Mouse (Mus musculus): ENCODE data around the gene Gas7. TPM values are rescaled to one million over a fixed set of nuclear protein-coding genes. Genes with fewer than 3 reads are reported as not detected.

Gene Gas7
- polyA plus RNA-seq, 1 experiment = 2.1 TPM

DNA sequence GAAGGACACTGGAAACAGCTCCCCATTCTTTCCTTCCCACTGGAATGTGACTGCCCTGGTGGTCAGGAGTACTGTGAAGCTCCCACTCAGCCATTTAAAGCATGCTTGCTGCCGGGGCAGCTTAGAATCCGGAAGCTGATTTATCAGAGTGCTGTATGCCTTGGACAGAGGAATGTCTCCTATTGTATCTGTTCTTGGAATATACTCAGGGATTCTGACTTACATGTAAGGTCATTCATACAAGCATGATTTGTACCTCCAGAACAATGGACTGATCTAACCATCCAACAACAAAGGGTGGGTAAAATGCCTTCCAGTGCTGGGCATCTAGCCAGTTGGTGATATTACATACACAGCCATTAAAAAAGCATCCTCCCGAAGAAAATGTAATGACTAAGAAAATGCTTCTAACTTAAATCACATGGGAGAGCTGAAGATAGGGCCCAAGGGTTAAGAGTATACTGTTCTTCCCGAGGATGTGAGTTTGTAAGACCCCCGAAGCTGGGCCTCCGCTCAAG lies 189.5 kb downstream of the Gas7 start:
- Histone ChIP-seq H3K27ac (ENCODE audit: insufficient read depth, low read depth, low read length) (no peak overlapping the region), H3K4me1 (ENCODE audit: control insufficient read depth, insufficient read depth, insufficient read length, low read length) (no peaks in the 10 kb centered on the region), H3K27me3 (ENCODE audit: control insufficient read depth, insufficient read depth, low read length) (no peaks in the 10 kb centered on the region), H3K36me3 (ENCODE audit: control insufficient read depth, insufficient read depth, low read length) (no peaks in the 10 kb centered on the region), H3K4me3 (ENCODE audit: low read depth, low read length) (no peak overlapping the region)
- TF ChIP-seq CTCF (IDR thresholded peaks at IDR 0.05; ENCODE audit: extremely low read depth, insufficient read length, insufficient replicate concordance, low read depth, low read length) = no peak
- no peak for TF ChIP-seq POLR2A (IDR thresholded peaks at IDR 0.05; ENCODE audit: low read depth, low read length)
- 75% methylated on average over 6 of the region's 6 CpGs for WGBS

GRCm38 (mm10) chr11:67647745-67648144 lies 192.5 kb downstream of the Gas7 start:
- Histone ChIP-seq H3K4me1 (ENCODE audit: control insufficient read depth, insufficient read depth, insufficient read length, low read length) (no peaks in the 10 kb centered on the region), H3K4me3 (ENCODE audit: low read depth, low read length) (no peak overlapping the region), H3K27me3 (ENCODE audit: control insufficient read depth, insufficient read depth, low read length) (no peaks in the 10 kb centered on the region), H3K36me3 (ENCODE audit: control insufficient read depth, insufficient read depth, low read length) (no peaks in the 10 kb centered on the region), H3K27ac (ENCODE audit: insufficient read depth, low read depth, low read length) (no peak overlapping the region)
- 24% methylated on average over 5 of the region's 5 CpGs for WGBS
- TF ChIP-seq CTCF (IDR thresholded peaks at IDR 0.05; ENCODE audit: extremely low read depth, insufficient read length, insufficient replicate concordance, low read depth, low read length) = peak; percentile 71; the same call in 1 of the 2 replicates
- TF ChIP-seq POLR2A (IDR thresholded peaks at IDR 0.05; ENCODE audit: low read depth, low read length) = no peak

GRCm38 (mm10) chr11:67648651-67649407 lies 193.6 kb downstream of the Gas7 start:
- Histone ChIP-seq H3K4me1 (ENCODE audit: control insufficient read depth, insufficient read depth, insufficient read length, low read length) (no peaks in the 10 kb centered on the region), H3K4me3 (ENCODE audit: low read depth, low read length) (no peak overlapping the region), H3K27ac (ENCODE audit: insufficient read depth, low read depth, low read length) (no peak overlapping the region), H3K27me3 (ENCODE audit: control insufficient read depth, insufficient read depth, low read length) (no peaks in the 10 kb centered on the region), H3K36me3 (ENCODE audit: control insufficient read depth, insufficient read depth, low read length) (no peaks in the 10 kb centered on the region)
- TF ChIP-seq CTCF (IDR thresholded peaks at IDR 0.05; ENCODE audit: extremely low read depth, insufficient read length, insufficient replicate concordance, low read depth, low read length) (no peak), POLR2A (IDR thresholded peaks at IDR 0.05; ENCODE audit: low read depth, low read length) (no peak)
- WGBS = 72% methylated on average over 11 of the region's 11 CpGs

GRCm38 (mm10) chr11:67649971-67650707 lies 194.9 kb downstream of the Gas7 start:
- Histone ChIP-seq H3K4me3 (ENCODE audit: low read depth, low read length) (no peak overlapping the region), H3K4me1 (ENCODE audit: control insufficient read depth, insufficient read depth, insufficient read length, low read length) (no peaks in the 10 kb centered on the region), H3K36me3 (ENCODE audit: control insufficient read depth, insufficient read depth, low read length) (no peaks in the 10 kb centered on the region), H3K27ac (ENCODE audit: insufficient read depth, low read depth, low read length) (no peak overlapping the region), H3K27me3 (ENCODE audit: control insufficient read depth, insufficient read depth, low read length) (no peaks in the 10 kb centered on the region)
- TF ChIP-seq POLR2A (IDR thresholded peaks at IDR 0.05; ENCODE audit: low read depth, low read length) = no peak
- TF ChIP-seq CTCF (IDR thresholded peaks at IDR 0.05; ENCODE audit: extremely low read depth, insufficient read length, insufficient replicate concordance, low read depth, low read length) = no peak
- WGBS = 49% methylated on average over 10 of the region's 10 CpGs

GRCm38 (mm10) chr11:67651731-67652130 lies 196.5 kb downstream of the Gas7 start:
- TF ChIP-seq CTCF (IDR thresholded peaks at IDR 0.05; ENCODE audit: extremely low read depth, insufficient read length, insufficient replicate concordance, low read depth, low read length) = no peak
- no peak for TF ChIP-seq POLR2A (IDR thresholded peaks at IDR 0.05; ENCODE audit: low read depth, low read length)
- 71% methylated on average over 6 of the region's 6 CpGs for WGBS
- Histone ChIP-seq H3K27ac (ENCODE audit: insufficient read depth, low read depth, low read length) (no peak overlapping the region), H3K4me1 (ENCODE audit: control insufficient read depth, insufficient read depth, insufficient read length, low read length) (no peaks in the 10 kb centered on the region), H3K4me3 (ENCODE audit: low read depth, low read length) (no peak overlapping the region), H3K36me3 (ENCODE audit: control insufficient read depth, insufficient read depth, low read length) (no peaks in the 10 kb centered on the region), H3K27me3 (ENCODE audit: control insufficient read depth, insufficient read depth, low read length) (no peaks in the 10 kb centered on the region)

GRCm38 (mm10) chr11:67652194-67652892 lies 197.1 kb downstream of the Gas7 start:
- H3K36me3 ChIP-seq (ENCODE audit: control insufficient read depth, insufficient read depth, low read length) = no peaks in the 10 kb centered on the region
- TF ChIP-seq POLR2A (IDR thresholded peaks at IDR 0.05; ENCODE audit: low read depth, low read length) = no peak
- peak; percentile 34; the same call in 1 of the 2 replicates for TF ChIP-seq CTCF (IDR thresholded peaks at IDR 0.05; ENCODE audit: extremely low read depth, insufficient read length, insufficient replicate concordance, low read depth, low read length)
- no peak overlapping the region for H3K4me3 ChIP-seq (ENCODE audit: low read depth, low read length)
- no peak overlapping the region for H3K27ac ChIP-seq (ENCODE audit: insufficient read depth, low read depth, low read length)
- H3K4me1 ChIP-seq (ENCODE audit: control insufficient read depth, insufficient read depth, insufficient read length, low read length) = no peaks in the 10 kb centered on the region
- H3K27me3 ChIP-seq (ENCODE audit: control insufficient read depth, insufficient read depth, low read length) = no peaks in the 10 kb centered on the region
- WGBS = 15% methylated on average over 14 of the region's 14 CpGs
